8 mouse cellular contexts compared by ENCODE assay signal in genomic region chr1:66817865-66818315, GRCm38 (mm10). TPM values are rescaled to one million over a fixed set of nuclear protein-coding genes. Genes with fewer than 3 reads are reported as not detected.
DNase-seq lines count a peak whose midpoint lies in the region; ATAC-seq lines count a peak whose summit lies in the region.

No protein-coding gene starts in this region.

- peak overlapping the region; percentile 76 for H3K9ac ChIP-seq in heart, embryonic 12.5 days
- peak overlapping the region; percentile 92 for H3K9ac ChIP-seq in intestine, embryonic 16.5 days (ENCODE audit: low read depth, low read length)
- peak overlapping the region; percentile 92 for H3K9ac ChIP-seq in neural tube, embryonic 13.5 days

- H3K9me3 ChIP-seq in heart, embryonic 12.5 days (replicated peaks): no peaks in the 10 kb centered on the region
- H3K9me3 ChIP-seq in embryonic facial prominence, embryonic 10.5 days: no peaks in the 10 kb centered on the region
- no peaks in the 10 kb centered on the region for H3K9me3 ChIP-seq in intestine, embryonic 16.5 days (ENCODE audit: control insufficient read depth, low read length)
- H3K9me3 ChIP-seq in neural tube, embryonic 13.5 days: no peaks in the 10 kb centered on the region

- peaks cover 8% of the 10 kb centered on the region for H3K4me1 ChIP-seq in heart, embryonic 12.5 days (replicated peaks)
- peaks cover 12% of the 10 kb centered on the region for H3K4me1 ChIP-seq in embryonic facial prominence, embryonic 10.5 days
- H3K4me1 ChIP-seq in intestine, embryonic 16.5 days (ENCODE audit: control insufficient read depth, insufficient read depth, low read length): no peaks in the 10 kb centered on the region; the same call in 1 of the 2 replicates
- peaks cover 26% of the 10 kb centered on the region for H3K4me1 ChIP-seq in neural tube, embryonic 13.5 days (replicated peaks)

- DNase-seq in heart, adult 11 months: no peak
- peak; percentile 64 for DNase-seq in CD4-positive, CD25-positive, alpha-beta regulatory T cell, adult 2 months (ENCODE audit: low read depth, low spot score)
- no peak for DNase-seq in embryonic facial prominence, embryonic 10.5 days (ENCODE audit: low spot score)
- DNase-seq in urinary bladder, postnatal 10 days (ENCODE audit: low spot score): no peak
- DNase-seq in Muller cell, postnatal 12 days (ENCODE audit: inconsistent ontology term): no peak

- ATAC-seq in heart, embryonic 12.5 days (ENCODE audit: insufficient number of reproducible peaks, low FRiP score): no peak
- peak; percentile 52 for ATAC-seq in intestine, embryonic 16.5 days
- ATAC-seq in neural tube, embryonic 13.5 days (ENCODE audit: low read depth): peak; percentile 17

- H3K36me3 ChIP-seq in heart, embryonic 12.5 days: no peaks in the 10 kb centered on the region
- H3K36me3 ChIP-seq in embryonic facial prominence, embryonic 10.5 days (replicated peaks): no peaks in the 10 kb centered on the region
- no peaks in the 10 kb centered on the region for H3K36me3 ChIP-seq in intestine, embryonic 16.5 days (ENCODE audit: control insufficient read depth, insufficient read depth, low read length)
- H3K36me3 ChIP-seq in neural tube, embryonic 13.5 days: no peaks in the 10 kb centered on the region

- no peaks in the 10 kb centered on the region for H3K27me3 ChIP-seq in heart, embryonic 12.5 days (replicated peaks)
- peaks cover 26% of the 10 kb centered on the region for H3K27me3 ChIP-seq in embryonic facial prominence, embryonic 10.5 days (replicated peaks; ENCODE audit: low read depth, poor library complexity, severe bottlenecking)
- no peaks in the 10 kb centered on the region for H3K27me3 ChIP-seq in intestine, embryonic 16.5 days (replicated peaks; ENCODE audit: control insufficient read depth, insufficient read depth, low read length)
- peaks cover 6% of the 10 kb centered on the region; the same call in 1 of the 2 replicates for H3K27me3 ChIP-seq in neural tube, embryonic 13.5 days

- H3K27ac ChIP-seq in heart, embryonic 12.5 days (ENCODE audit: poor library complexity, severe bottlenecking): peak overlapping the region; percentile 96
- peak overlapping the region; percentile 99 for H3K27ac ChIP-seq in embryonic facial prominence, embryonic 10.5 days (replicated peaks)
- peak overlapping the region; percentile 50 for H3K27ac ChIP-seq in intestine, embryonic 16.5 days (ENCODE audit: low read length)
- H3K27ac ChIP-seq in neural tube, embryonic 13.5 days (replicated peaks): peak overlapping the region; percentile 100

- peak overlapping the region; percentile 80 for H3K4me3 ChIP-seq in heart, embryonic 12.5 days
- peak overlapping the region; percentile 87 for H3K4me3 ChIP-seq in embryonic facial prominence, embryonic 10.5 days
- H3K4me3 ChIP-seq in intestine, embryonic 16.5 days (ENCODE audit: low read length): peak overlapping the region; percentile 82
- peak overlapping the region; percentile 73 for H3K4me3 ChIP-seq in neural tube, embryonic 13.5 days

- WGBS in heart, embryonic 12.5 days: under 1% methylated on average over 20 of the region's 20 CpGs
- WGBS in embryonic facial prominence, embryonic 10.5 days: under 1% methylated on average over 20 of the region's 20 CpGs
- under 1% methylated on average over 20 of the region's 20 CpGs for WGBS in intestine, embryonic 16.5 days
- under 1% methylated on average over 20 of the region's 20 CpGs for WGBS in neural tube, embryonic 13.5 days

- H3K4me2 ChIP-seq in heart, embryonic 12.5 days: peak overlapping the region; percentile 93
- peak overlapping the region; percentile 67 for H3K4me2 ChIP-seq in intestine, embryonic 16.5 days (ENCODE audit: low read depth, low read length)
- peak overlapping the region; percentile 79 for H3K4me2 ChIP-seq in neural tube, embryonic 13.5 days

RNA-seq across cellular contexts. Expression of gene Kansl1l, which starts 0.5 kb away (rescaled TPM):
- 12.1 and 13.1 TPM in 2 replicates for polyA plus RNA-seq in heart, embryonic 12.5 days (2016; fragmentation: Nextera tagmentation; extraction: Ambion mirVana)
- 9.3 and 10.6 TPM in 2 replicates for polyA plus RNA-seq in embryonic facial prominence, embryonic 10.5 days (2016; fragmentation: Nextera tagmentation; extraction: Ambion mirVana)
- 8.8 and 9.7 TPM in 2 replicates for polyA plus RNA-seq in intestine, embryonic 16.5 days (2015; fragmentation: Nextera tagmentation; extraction: Ambion mirVana)
- 17.1 and 17.5 TPM in 2 replicates for polyA plus RNA-seq in neural tube, embryonic 13.5 days (2015; fragmentation: Nextera tagmentation; extraction: Ambion mirVana)

RNA-seq across cellular contexts. Expression of gene Acadl, which starts 45.2 kb away (rescaled TPM):
- 396 and 405 TPM in 2 replicates for polyA plus RNA-seq in heart, embryonic 12.5 days (2016; fragmentation: Nextera tagmentation; extraction: Ambion mirVana)
- polyA plus RNA-seq in embryonic facial prominence, embryonic 10.5 days (2016; fragmentation: Nextera tagmentation; extraction: Ambion mirVana): 35.7 and 40.4 TPM in 2 replicates
- 309 and 355 TPM in 2 replicates for polyA plus RNA-seq in intestine, embryonic 16.5 days (2015; fragmentation: Nextera tagmentation; extraction: Ambion mirVana)
- 68.8 and 74.9 TPM in 2 replicates for polyA plus RNA-seq in neural tube, embryonic 13.5 days (2015; fragmentation: Nextera tagmentation; extraction: Ambion mirVana)

Comparison
In these comparisons a context has a peak if more than half of its experiments do, and no peak if none do; other contexts are left out.
1. H3K27ac ChIP-seq: peak in every context shown above with its lines; median percentile 100 in neural tube, embryonic 13.5 days; 99 in embryonic facial prominence, embryonic 10.5 days; 96 in heart, embryonic 12.5 days; 50 in intestine, embryonic 16.5 days.